Mouse (Mus musculus): ENCODE measurements around the gene Rapgef4. TPM values are rescaled to one million over a fixed set of nuclear protein-coding genes. Genes with fewer than 3 reads are reported as not detected.
A peak's percentile ranks its signal among the peaks of the same experiment; 100 is the strongest.

Gene Rapgef4
- polyA plus RNA-seq, 1 experiment, result 9.2 TPM

DNA sequence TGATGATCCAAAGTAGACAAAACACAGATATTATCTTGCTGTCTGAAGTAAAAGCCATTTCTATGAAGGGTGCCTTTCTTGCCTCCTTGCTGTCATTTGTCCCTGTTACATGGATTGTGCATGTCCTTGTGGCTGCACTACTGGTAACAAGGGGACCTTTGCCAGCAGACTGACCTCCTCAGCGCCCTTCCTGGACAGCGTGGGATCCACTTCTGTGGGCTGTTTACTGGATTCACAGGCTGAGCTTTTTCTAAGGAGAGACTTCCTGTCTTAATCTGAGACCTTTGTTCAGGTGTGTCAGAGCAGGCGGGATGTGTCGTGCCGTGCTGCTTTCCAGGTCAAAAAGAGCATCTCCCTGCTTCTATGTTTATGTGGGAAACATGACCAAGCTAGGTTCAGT, 132.7 kb downstream of the Rapgef4 start:
- TF ChIP-seq POLR2A (IDR thresholded peaks at IDR 0.05; ENCODE audit: control insufficient read depth, extremely low read depth, insufficient read depth, low read length, poor library complexity) (no peak), CTCF (IDR thresholded peaks at IDR 0.05; ENCODE audit: borderline replicate concordance, control insufficient read depth, extremely low read depth, insufficient read depth, low read length, poor library complexity) (no peak)
- WGBS, result 57% methylated on average over 5 of the region's 5 CpGs
- no peak overlapping the region for H3K4me3 ChIP-seq (ENCODE audit: control insufficient read depth, insufficient read depth, low read length)
- peak overlapping the region; percentile 85 for H3K27ac ChIP-seq (ENCODE audit: control insufficient read depth, insufficient read depth, low read length)
- H3K36me3 ChIP-seq (ENCODE audit: control insufficient read depth, insufficient read depth, low read length), result no peaks in the 10 kb centered on the region
- H3K27me3 ChIP-seq (ENCODE audit: control insufficient read depth, insufficient read depth, low read length), result no peaks in the 10 kb centered on the region
- peaks cover 16% of the 10 kb centered on the region for H3K4me1 ChIP-seq (replicated peaks; ENCODE audit: control insufficient read depth, insufficient read depth, low read length)
- DNase-seq, result no peak

DNA sequence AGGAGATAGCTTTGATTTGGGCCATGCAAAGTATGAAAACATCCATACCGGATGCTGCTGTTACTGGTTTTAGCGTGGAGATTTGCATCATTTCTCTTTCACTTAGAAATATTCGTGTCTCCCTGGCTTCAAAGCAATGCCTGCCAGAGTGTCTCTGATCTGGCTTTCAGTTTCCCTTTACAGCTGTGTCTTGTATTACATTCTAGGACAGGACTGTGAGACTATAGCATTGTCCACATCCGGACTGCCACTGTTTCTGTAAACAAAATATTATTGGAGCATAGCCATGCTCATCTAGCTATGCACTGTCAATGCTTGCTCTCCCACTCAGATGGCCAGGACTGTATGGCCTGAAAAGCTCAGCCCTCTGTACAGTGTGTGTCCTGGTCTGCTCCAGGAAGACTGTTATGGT, 133.1 kb downstream of the Rapgef4 start:
- Histone ChIP-seq H3K27me3 (ENCODE audit: control insufficient read depth, insufficient read depth, low read length) (no peaks in the 10 kb centered on the region), H3K27ac (ENCODE audit: control insufficient read depth, insufficient read depth, low read length) (peak overlapping the region; percentile 85), H3K4me3 (ENCODE audit: control insufficient read depth, insufficient read depth, low read length) (no peak overlapping the region), H3K36me3 (ENCODE audit: control insufficient read depth, insufficient read depth, low read length) (no peaks in the 10 kb centered on the region), H3K4me1 (replicated peaks; ENCODE audit: control insufficient read depth, insufficient read depth, low read length) (peaks cover 16% of the 10 kb centered on the region)
- no peak for DNase-seq
- TF ChIP-seq CTCF (IDR thresholded peaks at IDR 0.05; ENCODE audit: borderline replicate concordance, control insufficient read depth, extremely low read depth, insufficient read depth, low read length, poor library complexity) (no peak), POLR2A (IDR thresholded peaks at IDR 0.05; ENCODE audit: control insufficient read depth, extremely low read depth, insufficient read depth, low read length, poor library complexity) (no peak)
- 5% methylated on average over 4 of the region's 4 CpGs for WGBS

DNA sequence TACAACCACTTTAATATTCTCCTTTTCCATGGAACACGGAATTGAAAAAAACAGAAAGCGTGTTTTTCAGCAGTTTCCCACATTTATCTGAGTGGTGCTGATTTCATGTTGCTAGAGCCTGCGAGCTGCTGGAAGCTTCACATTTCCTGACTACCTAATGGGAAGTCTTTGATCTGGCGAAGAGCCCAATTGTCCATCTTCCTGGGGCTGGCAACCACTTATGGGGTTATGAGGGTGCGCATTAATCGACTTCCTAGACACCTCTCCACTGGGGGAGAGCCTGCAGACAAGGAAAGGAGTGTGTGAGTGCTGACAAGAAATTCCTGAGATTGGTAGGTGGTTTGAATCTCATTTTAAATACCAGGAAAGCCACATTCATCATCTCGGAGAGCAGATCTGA, 135.1 kb downstream of the Rapgef4 start:
- Histone ChIP-seq H3K4me1 (replicated peaks; ENCODE audit: control insufficient read depth, insufficient read depth, low read length) (peaks cover 16% of the 10 kb centered on the region), H3K27me3 (ENCODE audit: control insufficient read depth, insufficient read depth, low read length) (no peaks in the 10 kb centered on the region), H3K4me3 (ENCODE audit: control insufficient read depth, insufficient read depth, low read length) (no peak overlapping the region), H3K27ac (ENCODE audit: control insufficient read depth, insufficient read depth, low read length) (no peak overlapping the region), H3K36me3 (ENCODE audit: control insufficient read depth, insufficient read depth, low read length) (no peaks in the 10 kb centered on the region)
- no peak for DNase-seq
- 87% methylated on average over 7 of the region's 7 CpGs for WGBS
- TF ChIP-seq CTCF (IDR thresholded peaks at IDR 0.05; ENCODE audit: borderline replicate concordance, control insufficient read depth, extremely low read depth, insufficient read depth, low read length, poor library complexity), result no peak
- no peak for TF ChIP-seq POLR2A (IDR thresholded peaks at IDR 0.05; ENCODE audit: control insufficient read depth, extremely low read depth, insufficient read depth, low read length, poor library complexity)

DNA sequence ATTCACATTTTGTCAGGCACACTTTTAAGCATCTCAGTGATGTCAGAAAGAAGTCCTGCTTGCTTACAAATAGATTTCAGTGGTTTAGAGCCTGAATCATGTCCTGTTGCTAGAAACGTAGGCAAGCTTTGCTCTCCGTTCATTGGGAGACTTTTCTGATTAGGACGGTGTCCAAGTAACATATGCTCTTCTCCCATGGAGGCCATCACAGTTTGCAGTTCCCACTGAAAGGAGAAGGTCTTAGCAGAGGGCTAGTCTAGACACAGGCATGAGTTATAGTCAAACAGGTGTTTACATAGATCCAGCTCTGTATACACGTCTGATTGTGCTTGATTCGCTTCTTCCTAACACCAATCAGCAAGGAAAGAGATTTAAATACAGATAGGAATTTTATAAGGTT, 135.7 kb downstream of the Rapgef4 start:
- 86% methylated on average over 5 of the region's 5 CpGs for WGBS
- Histone ChIP-seq H3K27ac (ENCODE audit: control insufficient read depth, insufficient read depth, low read length) (no peak overlapping the region), H3K27me3 (ENCODE audit: control insufficient read depth, insufficient read depth, low read length) (no peaks in the 10 kb centered on the region), H3K4me1 (replicated peaks; ENCODE audit: control insufficient read depth, insufficient read depth, low read length) (peaks cover 16% of the 10 kb centered on the region), H3K36me3 (ENCODE audit: control insufficient read depth, insufficient read depth, low read length) (no peaks in the 10 kb centered on the region), H3K4me3 (ENCODE audit: control insufficient read depth, insufficient read depth, low read length) (no peak overlapping the region)
- TF ChIP-seq POLR2A (IDR thresholded peaks at IDR 0.05; ENCODE audit: control insufficient read depth, extremely low read depth, insufficient read depth, low read length, poor library complexity) (no peak), CTCF (IDR thresholded peaks at IDR 0.05; ENCODE audit: borderline replicate concordance, control insufficient read depth, extremely low read depth, insufficient read depth, low read length, poor library complexity) (no peak)
- DNase-seq, result no peak

DNA sequence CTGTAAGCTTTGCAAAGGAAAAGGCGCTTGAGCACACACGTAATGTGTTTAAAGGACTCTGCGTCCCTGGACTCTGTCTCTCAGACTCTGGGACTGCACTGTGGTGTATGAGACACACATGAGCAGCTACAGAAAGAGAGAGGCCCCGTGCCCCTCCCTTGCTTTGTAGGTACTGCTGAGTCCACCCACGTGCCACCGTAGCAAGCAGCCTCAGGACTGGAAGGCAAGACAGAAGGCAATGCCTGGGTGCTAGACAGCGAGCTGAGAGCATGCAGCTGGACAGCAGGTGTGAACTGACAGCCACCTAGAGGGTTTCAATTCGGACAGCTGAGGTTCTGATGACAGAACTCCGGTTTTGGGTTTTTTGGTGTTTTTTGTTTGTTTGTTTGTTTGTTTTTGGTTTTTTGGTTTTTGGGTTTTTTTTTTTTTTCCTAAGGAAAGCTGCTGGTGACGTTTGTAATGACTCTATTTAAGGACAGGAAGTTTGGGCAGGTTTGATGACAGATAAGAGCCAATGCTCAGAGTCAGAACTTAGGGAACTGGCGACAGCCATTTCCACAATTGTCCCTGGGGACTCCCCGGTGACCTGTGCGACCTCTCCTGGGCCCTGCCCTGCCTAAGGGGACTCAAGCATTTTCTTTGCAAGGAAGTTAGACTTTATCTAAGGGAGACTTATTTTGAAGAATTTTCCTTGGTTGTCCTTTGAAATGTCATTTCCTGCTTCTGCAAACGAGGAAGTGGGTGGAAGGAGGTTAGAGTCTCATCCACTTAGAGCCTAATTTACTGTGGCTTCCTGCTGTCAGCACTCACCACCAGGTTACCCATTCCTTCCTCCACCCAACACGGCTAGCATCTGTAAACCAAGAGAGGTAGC, 136.3 kb downstream of the Rapgef4 start:
- Histone ChIP-seq H3K27me3 (ENCODE audit: control insufficient read depth, insufficient read depth, low read length) (no peaks in the 10 kb centered on the region), H3K4me3 (ENCODE audit: control insufficient read depth, insufficient read depth, low read length) (no peak overlapping the region), H3K36me3 (ENCODE audit: control insufficient read depth, insufficient read depth, low read length) (no peaks in the 10 kb centered on the region), H3K27ac (ENCODE audit: control insufficient read depth, insufficient read depth, low read length) (peak overlapping the region; percentile 57; the same call in 1 of the 2 replicates), H3K4me1 (replicated peaks; ENCODE audit: control insufficient read depth, insufficient read depth, low read length) (peaks cover 16% of the 10 kb centered on the region)
- DNase-seq, result peak; percentile 34
- TF ChIP-seq POLR2A (IDR thresholded peaks at IDR 0.05; ENCODE audit: control insufficient read depth, extremely low read depth, insufficient read depth, low read length, poor library complexity) (peak; percentile 33; the same call in 1 of the 2 replicates), CTCF (IDR thresholded peaks at IDR 0.05; ENCODE audit: borderline replicate concordance, control insufficient read depth, extremely low read depth, insufficient read depth, low read length, poor library complexity) (no peak)
- 32% methylated on average over 15 of the region's 15 CpGs for WGBS

DNA sequence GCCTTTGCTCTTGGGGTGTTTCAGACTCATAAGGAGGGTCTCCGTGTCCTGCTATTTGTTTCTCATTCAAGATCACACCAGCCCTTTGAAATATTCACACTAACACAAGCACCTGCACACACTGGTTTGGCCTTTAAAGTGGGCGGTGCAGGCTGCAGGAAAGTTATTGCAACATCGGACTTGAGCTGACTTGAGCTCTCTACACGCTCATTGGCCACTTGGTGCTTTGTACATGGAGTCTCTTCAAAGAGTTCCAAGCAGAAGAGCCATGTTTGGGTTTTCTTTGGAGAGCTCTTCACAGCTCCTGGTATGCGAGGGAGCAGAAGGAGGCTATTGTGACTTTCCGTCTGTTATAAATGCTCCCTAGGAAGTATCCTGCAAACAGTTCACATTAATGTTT, 139.2 kb downstream of the Rapgef4 start:
- Histone ChIP-seq H3K36me3 (ENCODE audit: control insufficient read depth, insufficient read depth, low read length) (no peaks in the 10 kb centered on the region), H3K27me3 (ENCODE audit: control insufficient read depth, insufficient read depth, low read length) (no peaks in the 10 kb centered on the region), H3K27ac (ENCODE audit: control insufficient read depth, insufficient read depth, low read length) (no peak overlapping the region), H3K4me3 (ENCODE audit: control insufficient read depth, insufficient read depth, low read length) (no peak overlapping the region), H3K4me1 (replicated peaks; ENCODE audit: control insufficient read depth, insufficient read depth, low read length) (peaks cover 9% of the 10 kb centered on the region)
- DNase-seq, result no peak
- TF ChIP-seq POLR2A (IDR thresholded peaks at IDR 0.05; ENCODE audit: control insufficient read depth, extremely low read depth, insufficient read depth, low read length, poor library complexity) (no peak), CTCF (IDR thresholded peaks at IDR 0.05; ENCODE audit: borderline replicate concordance, control insufficient read depth, extremely low read depth, insufficient read depth, low read length, poor library complexity) (no peak)
- WGBS, result 92% methylated on average over 6 of the region's 6 CpGs

Measured in thymus, adult 2 months (tissue).